Mouse (Mus musculus) thymus, postnatal 36 days (tissue): ENCODE results near the gene Fgf9.

Source experiments
- DNase-seq, 2 experiments: peaks; one replicate each; pipeline ENCODE4 v3.0.0; 2022; ENCODE audit warnings: mixed read lengths in 2 of 2

Fgf9 gene

DNA sequence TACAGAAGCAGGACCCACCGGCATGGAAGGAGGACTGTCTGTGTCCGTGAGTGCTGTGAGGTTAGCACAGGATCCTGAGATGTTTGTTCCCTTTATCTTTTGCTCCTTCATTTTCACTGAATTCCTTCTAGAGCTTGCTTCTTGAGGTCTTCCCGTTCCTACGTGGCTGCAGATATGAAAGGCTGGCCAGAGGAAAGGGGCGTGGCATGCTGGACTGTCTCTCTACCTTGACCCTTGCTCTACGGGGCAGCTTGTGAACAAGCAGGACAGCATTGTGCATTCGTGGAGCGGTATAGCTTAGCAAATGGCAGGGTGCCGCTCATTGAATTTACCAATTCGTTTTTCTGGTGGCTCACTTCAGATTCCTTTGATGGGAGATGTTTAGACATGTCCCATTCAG is 21.0 kb downstream of the Fgf9 start:
- DNase-seq, result no peak

DNA sequence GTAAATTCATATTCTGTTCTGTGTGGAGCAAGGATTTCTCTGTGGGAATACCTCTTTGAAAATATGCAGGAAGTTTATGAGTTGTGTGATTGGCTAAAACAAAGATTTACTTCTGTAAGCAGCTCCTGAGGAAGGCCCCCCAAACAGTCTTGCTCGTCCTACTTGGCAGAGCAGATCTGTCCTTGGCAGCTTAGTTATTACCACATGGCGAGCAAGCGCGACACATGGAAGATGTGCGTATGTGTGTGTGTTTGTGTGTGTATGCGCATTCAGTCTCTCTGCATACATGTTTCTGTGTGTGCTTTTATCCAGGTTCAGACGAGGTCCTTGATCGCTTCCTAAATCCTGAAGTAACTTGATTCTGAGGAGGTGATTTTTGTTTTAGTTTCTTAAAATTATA is 29.3 kb downstream of the Fgf9 start:
- no peak for DNase-seq

DNA sequence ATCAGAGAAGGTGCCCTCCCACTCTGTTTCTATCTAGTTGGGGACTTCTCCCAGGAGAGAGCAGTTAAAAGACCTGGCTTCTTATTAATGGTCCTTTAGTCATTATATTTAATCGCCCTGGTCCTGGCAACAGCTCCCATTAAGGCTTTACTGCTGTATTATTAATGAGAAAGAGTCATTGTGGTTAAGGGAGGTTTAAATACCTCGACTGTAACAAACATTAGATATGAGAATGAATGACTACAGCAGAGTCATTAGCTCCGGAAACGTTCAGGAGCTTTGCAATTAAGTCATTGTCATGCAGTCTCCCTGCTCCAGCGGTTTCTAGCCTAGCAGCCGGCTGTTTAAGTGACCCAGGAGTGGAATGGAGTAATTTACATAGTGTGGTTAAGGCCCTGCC is 31.0 kb downstream of the Fgf9 start:
- DNase-seq, result no peak

DNA sequence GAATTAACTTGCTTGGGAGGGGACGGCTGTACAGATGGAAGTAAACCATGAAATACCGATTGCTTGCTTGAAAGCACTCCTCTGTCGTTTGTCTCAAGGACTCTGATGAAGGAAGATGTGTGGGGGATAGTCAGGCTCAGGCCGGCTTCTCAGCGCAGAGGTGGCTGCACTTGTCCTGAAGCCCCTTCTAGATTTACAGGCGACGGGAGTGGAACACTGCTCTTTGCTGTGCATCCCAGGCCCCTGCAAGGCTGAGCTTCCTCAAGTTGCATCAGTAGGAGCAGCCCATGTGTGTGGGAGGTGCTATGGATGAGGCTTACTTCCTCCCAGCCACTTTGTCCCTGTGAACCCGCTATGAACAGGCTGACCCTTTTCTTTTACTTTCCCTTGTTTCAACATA is 33.9 kb downstream of the Fgf9 start:
- no peak for DNase-seq

DNA sequence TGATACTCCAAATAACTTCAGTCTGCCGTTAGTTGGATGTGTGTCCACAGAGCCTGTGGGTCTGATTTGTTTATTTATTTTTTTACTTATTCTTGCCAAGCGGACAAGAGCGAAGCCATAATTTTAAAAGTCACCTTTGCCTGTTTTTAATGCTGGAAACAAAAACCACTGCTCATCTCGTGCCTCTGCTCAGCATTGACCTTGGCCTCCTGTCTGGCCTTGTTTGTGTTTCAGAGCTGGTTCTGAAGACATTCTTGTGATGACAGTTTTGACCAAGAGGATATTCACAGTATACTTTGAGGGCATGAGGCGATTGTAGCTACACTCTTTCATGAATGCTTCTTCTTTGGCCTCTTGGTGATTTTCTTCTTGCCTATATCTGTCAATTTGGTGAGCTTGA is 35.2 kb downstream of the Fgf9 start:
- no peak for DNase-seq

DNA sequence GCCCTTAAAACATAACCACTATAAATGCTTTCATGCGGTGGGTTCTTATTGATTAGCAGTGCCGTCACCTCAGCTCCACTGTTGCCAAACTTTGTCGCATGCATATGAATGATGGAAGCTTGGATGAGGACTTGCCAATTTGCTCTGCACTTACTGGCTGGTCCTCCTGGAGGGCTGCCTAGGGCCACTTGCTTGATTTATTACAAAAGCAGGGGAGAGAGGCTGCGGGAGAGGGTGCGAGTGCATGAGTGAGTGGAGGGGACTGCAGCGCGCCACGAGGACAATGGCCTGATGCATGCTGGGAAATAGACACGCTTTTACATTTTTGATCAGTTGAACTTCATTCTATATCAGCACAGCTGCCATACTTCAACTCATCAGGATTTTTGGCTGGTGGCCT is 39.3 kb downstream of the Fgf9 start:
- DNase-seq, result no peak

DNA sequence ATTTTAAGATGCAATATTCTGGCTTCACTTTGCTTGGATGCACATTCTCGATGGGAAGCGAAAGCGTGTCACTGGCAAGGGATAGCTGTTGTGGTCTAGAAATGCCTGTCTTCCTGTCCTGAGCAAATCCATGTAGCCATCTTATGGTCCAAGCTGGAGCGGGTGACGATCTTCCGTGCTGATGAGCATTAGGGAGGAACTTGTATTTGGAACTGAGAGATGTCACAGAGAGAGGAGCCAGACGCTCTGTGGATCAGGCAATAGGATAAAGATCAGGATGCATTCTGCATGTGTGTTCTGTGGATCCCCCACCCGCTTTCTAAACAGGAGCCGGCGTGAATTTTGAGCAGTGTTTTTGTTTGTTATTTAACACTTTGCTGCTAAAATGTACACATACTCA is 41.2 kb downstream of the Fgf9 start:
- DNase-seq, result no peak

DNA sequence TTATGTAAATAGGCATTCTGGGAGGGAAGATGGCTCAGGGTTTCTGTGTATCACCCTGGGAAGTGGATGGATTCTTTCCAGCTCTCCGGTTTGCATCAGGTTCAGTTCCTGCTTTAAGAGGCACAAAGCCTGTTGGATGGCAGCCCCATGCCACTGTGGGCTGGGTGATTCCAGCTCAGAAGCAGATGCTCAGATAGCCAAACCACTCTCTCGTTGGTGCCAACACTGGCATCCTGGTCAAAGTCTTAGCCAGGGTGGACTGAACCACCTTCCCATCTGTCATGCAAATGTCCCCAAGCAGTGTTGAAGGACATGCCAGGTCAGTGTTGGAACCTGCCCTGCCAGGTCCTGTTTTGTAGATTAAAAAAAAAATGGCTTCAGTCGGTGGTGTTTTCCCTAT is 42.0 kb downstream of the Fgf9 start:
- no peak for DNase-seq

DNA sequence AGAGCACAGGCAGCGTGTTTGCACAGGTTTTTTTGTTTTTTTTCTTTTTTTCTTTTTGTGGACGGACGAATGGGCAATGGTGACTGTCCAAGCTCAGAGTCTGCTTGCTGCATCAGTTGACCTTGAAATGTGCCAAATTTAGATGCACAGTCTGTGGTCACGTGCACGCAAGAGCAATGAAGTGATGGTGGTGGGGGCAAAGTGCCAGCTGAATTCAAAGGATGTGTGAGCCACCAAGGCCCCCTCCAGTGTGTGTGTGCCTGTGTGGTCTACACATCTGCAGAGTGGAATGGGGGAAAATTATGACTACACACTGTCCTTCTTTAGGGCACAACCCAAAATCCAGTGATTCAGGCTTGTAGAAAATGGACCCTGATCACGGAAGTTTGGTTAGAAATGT is 42.8 kb downstream of the Fgf9 start:
- DNase-seq, result no peak

DNA sequence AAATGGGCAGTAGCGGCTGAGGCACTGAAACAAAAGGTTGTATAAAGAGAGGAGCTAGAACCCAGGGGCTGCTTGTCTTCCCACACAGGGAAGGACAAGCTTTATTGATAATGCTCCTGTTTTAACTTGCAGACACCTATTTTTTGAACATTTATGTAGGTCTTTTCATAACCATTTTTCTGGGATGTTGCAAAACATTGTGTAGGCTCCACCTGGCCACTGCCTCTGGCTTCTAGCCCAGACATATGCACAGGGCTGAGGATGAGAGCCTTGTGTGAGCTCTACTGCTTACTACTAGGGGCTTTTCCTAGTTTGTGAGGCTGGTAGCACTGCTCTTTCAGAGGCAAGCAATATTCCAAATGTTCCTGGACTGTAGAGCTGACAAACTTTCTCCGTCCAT is 43.8 kb downstream of the Fgf9 start:
- no peak for DNase-seq

DNA sequence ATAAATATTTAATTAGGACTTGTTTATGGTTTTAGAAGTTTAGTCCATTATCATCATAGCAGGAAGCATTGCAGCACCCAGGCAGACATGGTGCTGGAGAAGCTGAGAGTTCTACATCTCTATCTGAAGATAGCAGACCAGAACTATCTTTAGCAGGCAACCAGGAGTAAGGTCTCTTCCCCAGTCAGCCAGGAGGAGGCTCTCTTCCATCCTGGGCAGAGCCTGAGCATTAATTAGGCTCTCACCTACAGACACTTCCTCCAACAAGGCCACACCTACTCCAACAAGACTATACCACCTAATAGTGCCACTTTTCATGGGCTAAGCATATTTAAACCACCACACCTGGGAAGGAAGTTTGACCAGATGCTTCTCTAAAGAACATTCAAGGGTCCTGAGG is 54.3 kb downstream of the Fgf9 start:
- DNase-seq, result no peak

DNA sequence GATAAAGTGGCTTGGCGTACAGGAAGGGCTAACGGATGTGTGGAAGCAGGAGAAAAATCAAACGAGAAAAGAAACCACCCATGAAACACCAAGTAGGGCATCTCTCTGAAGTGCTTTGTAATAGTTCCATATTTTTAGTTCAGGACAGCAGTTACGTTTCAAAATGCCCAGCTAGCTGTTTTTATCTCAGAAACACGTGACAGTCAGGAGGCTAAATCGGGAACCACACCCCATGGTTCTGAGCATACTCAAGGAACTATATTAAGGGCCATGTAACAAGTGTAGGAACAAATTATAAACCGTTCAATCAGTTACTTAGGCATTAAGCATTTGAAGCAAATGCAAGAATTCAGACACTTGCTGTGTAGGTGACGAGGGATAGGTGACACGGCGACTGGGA is 56.2 kb downstream of the Fgf9 start:
- DNase-seq, result no peak

DNA sequence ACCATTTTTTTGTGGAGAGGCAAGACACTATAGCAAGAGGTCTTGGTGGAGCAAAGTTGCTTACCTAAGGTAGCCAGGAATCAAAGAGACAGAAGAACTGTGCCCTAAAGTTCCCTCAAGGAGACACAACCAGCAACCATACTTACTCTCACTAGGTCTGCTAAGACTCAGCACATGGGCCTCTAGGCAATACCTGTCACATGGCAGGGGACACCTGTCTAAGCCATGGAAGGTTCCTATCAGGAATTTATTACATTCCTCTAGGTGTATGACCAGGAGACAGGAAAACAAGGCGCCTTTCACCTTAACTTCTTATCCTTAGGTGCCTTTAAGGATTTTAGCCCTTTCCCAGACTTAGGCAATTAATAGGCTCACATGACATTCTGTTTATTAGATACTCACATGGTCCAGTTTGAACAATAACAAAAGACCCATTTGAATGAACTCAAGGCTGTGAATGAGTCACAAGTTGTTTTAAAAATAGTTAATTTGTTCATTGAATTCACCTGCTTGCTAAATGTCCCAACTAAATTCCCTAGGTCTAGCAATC is 69.2 kb downstream of the Fgf9 start:
- DNase-seq, result no peak

DNA sequence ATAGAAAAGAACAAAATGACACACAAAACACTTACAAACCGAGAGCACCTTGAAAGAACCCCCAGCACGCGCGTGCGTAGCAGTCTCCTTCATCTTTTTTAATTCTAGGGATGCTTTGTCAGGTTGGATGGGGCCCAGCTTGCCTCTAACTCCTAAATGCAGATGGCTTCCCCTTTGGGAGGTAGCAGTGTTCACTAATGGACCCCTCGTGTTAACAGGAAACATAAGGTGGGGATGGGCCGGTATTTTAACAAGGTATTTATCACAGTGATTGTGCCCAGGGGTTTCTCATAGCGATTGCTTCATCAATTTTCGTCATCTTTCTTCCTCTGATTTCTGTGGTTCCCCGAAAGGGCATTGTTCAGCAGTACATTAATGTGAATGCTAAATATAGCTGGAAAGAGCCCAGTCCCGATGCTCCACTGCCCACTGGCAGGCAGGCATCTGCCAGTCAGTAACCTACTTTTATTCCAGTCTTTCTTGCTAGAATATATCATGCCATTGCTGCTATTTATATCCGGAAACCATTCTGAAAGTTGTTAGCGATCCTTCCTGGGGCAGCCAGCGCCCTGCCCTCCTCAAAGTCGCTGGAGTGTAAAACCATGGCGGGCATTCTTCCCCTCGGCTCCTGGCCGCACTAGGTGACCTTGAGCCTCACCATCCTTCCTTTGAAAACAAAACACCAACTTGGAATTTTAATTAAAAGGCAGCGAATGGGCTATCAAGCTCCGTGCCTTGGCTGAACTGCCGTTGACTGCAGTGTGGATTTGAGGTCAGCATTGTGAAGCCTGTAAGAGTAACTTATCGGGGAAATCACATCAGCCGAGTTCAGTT is 79.5 kb downstream of the Fgf9 start:
- no peak for DNase-seq

DNA sequence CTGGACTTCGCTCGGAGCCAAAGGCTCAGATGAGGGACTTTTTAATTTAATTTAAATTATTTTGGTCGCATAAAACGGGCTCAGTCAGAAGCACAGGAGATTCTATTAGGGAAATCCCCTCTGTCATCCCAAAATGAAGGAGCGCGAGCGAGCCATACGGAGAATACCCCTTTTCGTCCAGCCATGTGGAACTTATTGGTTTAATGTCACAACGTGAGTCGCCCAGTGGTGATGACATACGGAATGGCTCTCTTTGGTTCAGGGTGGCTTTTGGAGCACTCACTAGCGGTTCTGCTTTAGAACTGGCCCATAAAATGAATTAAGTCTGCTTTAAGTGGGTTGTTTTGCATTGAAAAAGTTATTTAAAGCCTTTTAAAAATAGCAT is 80.1 kb downstream of the Fgf9 start:
- no peak for DNase-seq

DNA sequence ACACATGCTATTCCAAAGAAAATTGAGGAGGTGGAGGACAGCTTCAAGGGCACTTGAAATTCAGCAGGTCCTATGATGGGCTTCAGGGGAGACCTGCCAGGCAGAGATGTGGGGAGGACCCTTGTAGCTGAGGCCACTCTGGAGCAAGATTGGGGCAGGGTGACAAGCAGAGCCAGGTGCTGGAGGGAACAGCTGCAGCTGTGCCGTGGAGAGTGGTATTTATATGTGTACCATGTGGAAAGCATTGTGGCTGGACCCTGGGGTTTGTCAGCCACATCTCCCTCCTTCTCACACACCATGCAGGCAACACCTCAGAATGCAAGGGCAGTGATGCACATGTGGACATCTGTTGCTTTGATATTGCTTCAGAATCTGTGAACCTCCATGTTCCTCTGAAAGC is 81.8 kb downstream of the Fgf9 start:
- DNase-seq, result no peak

DNA sequence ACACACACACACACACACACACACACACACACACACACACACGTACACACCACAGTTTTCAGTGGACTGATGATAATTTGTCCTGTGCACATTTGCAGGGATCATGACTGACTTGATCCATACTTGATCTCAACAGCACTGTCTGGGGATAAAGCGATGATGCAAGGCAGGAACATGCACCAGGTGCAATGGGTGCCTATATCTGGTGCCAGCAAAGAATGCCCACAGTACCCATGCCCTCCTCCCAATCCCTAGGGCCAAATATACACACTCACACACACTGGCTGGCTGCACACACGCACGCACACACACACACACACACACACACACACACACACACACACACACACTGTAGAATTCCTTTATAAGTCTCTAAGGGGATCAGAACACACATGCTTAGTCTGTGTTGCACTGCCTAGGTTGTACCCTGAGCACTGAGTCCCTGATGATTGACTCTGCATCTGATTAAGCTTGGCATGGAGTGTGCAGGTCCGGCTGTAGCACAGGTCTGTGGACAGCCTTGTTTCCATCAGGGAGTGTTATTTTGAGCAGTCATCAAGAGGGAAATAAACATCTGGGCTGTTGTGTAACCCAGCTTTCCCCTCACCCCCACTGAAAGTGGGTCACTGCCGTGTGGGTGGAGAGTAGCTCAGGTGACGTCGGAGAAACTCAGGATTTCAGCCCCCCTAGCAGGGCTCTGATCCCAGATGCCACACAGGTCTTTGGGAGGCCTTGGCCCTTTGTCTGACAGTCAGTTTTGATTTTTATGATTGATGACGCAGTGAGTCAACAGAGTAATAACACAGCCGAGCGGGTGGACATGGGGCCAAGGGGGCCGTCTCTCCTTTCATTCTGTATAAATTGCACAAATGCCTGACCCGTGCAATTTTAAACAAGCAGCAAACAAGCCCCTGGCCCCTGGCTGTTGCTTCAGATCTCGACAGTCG is 83.4 kb downstream of the Fgf9 start:
- no peak for DNase-seq

DNA sequence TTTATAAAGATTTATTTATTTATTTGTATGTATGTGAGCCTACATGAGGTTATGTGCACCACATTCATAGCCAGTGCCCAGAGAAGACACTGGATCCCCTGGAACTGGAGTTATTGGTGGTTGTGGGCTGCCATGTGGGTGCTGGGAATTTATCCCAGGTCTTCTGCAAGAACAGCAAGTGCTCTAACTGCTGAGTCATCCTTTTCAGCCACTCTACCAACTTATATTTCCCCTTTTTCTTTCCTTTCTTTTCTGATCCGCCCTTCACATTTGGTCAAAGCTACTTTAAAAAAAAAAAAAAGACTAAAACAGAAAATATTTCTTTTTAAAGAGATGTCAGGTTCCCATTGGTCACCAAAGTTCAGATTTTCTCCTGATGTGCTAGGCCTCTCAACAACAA is 90.3 kb downstream of the Fgf9 start:
- no peak for DNase-seq
